Mouse (Mus musculus): ENCODE measurements at regions not wholly inside any gene's neighbourhood (a gene's known extent, or its start where the extent isn't known, plus 50 kb on each side); places are given as distances from the start of the nearest gene placed in this dataset.

GRCm38 (mm10) chr15:69614048-69614447 is 3113.3 kb upstream of the Lrrc6 start:
- no peak overlapping the region for H3K27ac ChIP-seq (ENCODE audit: insufficient read depth, low read depth)
- dilution Hi-C loops (cut with MboI; ENCODE audit: extremely low pct_ligation_motif_present, extremely low pct_unique_long_range_greater_than_20kb, low sequenced_read_pairs) (no loop called here), in situ Hi-C loops (cut with MboI; ENCODE audit: low pct_ligation_motif_present, low pct_unique_long_range_greater_than_20kb, low sequenced_read_pairs) (no loop called here)
- H3K4me2 ChIP-seq (ENCODE audit: insufficient read depth, low read depth, poor library complexity, severe bottlenecking), result no peak overlapping the region
- no peaks in the 10 kb centered on the region for H3K79me2 ChIP-seq (replicated peaks; ENCODE audit: control insufficient read depth, extremely low read depth, insufficient read depth, poor library complexity, severe bottlenecking)
- no peak overlapping the region for H3K4me3 ChIP-seq (replicated peaks in 1 of 3; ENCODE audit: low read depth in 2 of 3, low read length in 2 of 3, poor library complexity in 1 of 3)
- TF ChIP-seq TCF12 (IDR thresholded peaks at IDR 0.05; ENCODE audit: low read depth, low read length) (no peak), RAD21 (IDR thresholded peaks at IDR 0.05; ENCODE audit: low read depth, low read length) (no peak), SMC3 (IDR thresholded peaks at IDR 0.05; ENCODE audit: low read depth, low read length) (no peak), POLR2A (IDR thresholded peaks at IDR 0.05; ENCODE audit: low read depth, low read length) (no peak), MAX (IDR thresholded peaks at IDR 0.05; ENCODE audit: low read length) (no peak), USF1 (IDR thresholded peaks at IDR 0.05; ENCODE audit: low read depth, low read length) (no peak), PAX5 (IDR thresholded peaks at IDR 0.05; ENCODE audit: low read length) (no peak), CHD1 (IDR thresholded peaks at IDR 0.05; ENCODE audit: low read depth, low read length) (no peak), UBTF (IDR thresholded peaks at IDR 0.05; ENCODE audit: low read depth, low read length) (no peak), GABPA (IDR thresholded peaks at IDR 0.05; ENCODE audit: insufficient replicate concordance, low read depth, low read length) (no peak), KAT2A (IDR thresholded peaks at IDR 0.05; ENCODE audit: insufficient replicate concordance, low read length) (no peak), NELFE (IDR thresholded peaks at IDR 0.05; ENCODE audit: low read depth, low read length) (no peak), ZC3H11A (IDR thresholded peaks at IDR 0.05; ENCODE audit: low read depth, low read length) (no peak), ZNF384 (IDR thresholded peaks at IDR 0.05; ENCODE audit: low read depth, low read length) (no peak), TBP (conservative IDR thresholded peaks at IDR 0.05; ENCODE audit: low read depth, low read length) (no peak)
- no peaks in the 10 kb centered on the region for H3K27me3 ChIP-seq (replicated peaks)
- no peak for DNase-seq (ENCODE audit: extremely low read depth)
- H3K9me3 ChIP-seq (replicated peaks; ENCODE audit: low read length), result peaks cover 34% of the 10 kb centered on the region
- no peaks in the 10 kb centered on the region for H3K4me1 ChIP-seq (ENCODE audit: control insufficient read depth in 1 of 2, insufficient read depth in 2 of 2)
- H3K9ac ChIP-seq (ENCODE audit: insufficient read depth, low read depth), result no peak overlapping the region
- H3K36me3 ChIP-seq (replicated peaks in 1 of 2; ENCODE audit: control insufficient read depth in 1 of 2, insufficient read depth in 1 of 2, low read length in 1 of 2), result no peaks in the 10 kb centered on the region

- Histone ChIP-seq H3K4me1 (ENCODE audit: control insufficient read depth in 1 of 2, insufficient read depth in 2 of 2) (no peaks in the 10 kb centered on the region), H3K9me3 (replicated peaks; ENCODE audit: low read length) (peaks cover 25% of the 10 kb centered on the region), H3K27me3 (replicated peaks) (no peaks in the 10 kb centered on the region), H3K9ac (ENCODE audit: insufficient read depth, low read depth) (no peak overlapping the region), H3K36me3 (replicated peaks in 1 of 2; ENCODE audit: control insufficient read depth in 1 of 2, insufficient read depth in 1 of 2, low read length in 1 of 2) (no peaks in the 10 kb centered on the region), H3K79me2 (replicated peaks; ENCODE audit: control insufficient read depth, extremely low read depth, insufficient read depth, poor library complexity, severe bottlenecking) (no peaks in the 10 kb centered on the region), H3K4me2 (ENCODE audit: insufficient read depth, low read depth, poor library complexity, severe bottlenecking) (no peak overlapping the region), H3K4me3 (replicated peaks in 1 of 3; ENCODE audit: low read depth in 2 of 3, low read length in 2 of 3, poor library complexity in 1 of 3) (no peak overlapping the region), H3K27ac (ENCODE audit: insufficient read depth, low read depth) (no peak overlapping the region)
- TF ChIP-seq MXI1 (IDR thresholded peaks at IDR 0.05; ENCODE audit: low read depth, low read length), result no peak
- no peak for TF ChIP-seq ZKSCAN1 (IDR thresholded peaks at IDR 0.05; ENCODE audit: borderline replicate concordance, low read depth, low read length)
- TF ChIP-seq CTCF (conservative IDR thresholded peaks at IDR 0.05 in 1 of 2, IDR thresholded peaks at IDR 0.05 in 1 of 2; ENCODE audit: low read depth in 2 of 2, low read length in 2 of 2), result no peak
- no peak for TF ChIP-seq JUND (conservative IDR thresholded peaks at IDR 0.05; ENCODE audit: low read depth, low read length)
- no peak for TF ChIP-seq SIN3A (IDR thresholded peaks at IDR 0.05; ENCODE audit: low read length)
- in situ Hi-C loops (cut with MboI; ENCODE audit: low pct_ligation_motif_present, low pct_unique_long_range_greater_than_20kb, low sequenced_read_pairs) (no loop called here), dilution Hi-C loops (cut with MboI; ENCODE audit: extremely low pct_ligation_motif_present, extremely low pct_unique_long_range_greater_than_20kb, low sequenced_read_pairs) (no loop called here)
- DNase-seq (ENCODE audit: extremely low read depth), result no peak
Measured at GRCm38 (mm10) chr15:69591219-69592006, 3090.7 kb upstream of the Lrrc6 start.
